Comparison of ENCODE assay signal across 8 mouse cellular contexts in genomic region chr13:44786291-44786690, GRCm38 (mm10). TPM values are rescaled to one million over a fixed set of nuclear protein-coding genes. Genes with fewer than 3 reads are reported as not detected.
DNase-seq lines count a peak whose midpoint lies in the region; ATAC-seq lines count a peak whose summit lies in the region.

No protein-coding gene starts in this region.

- H3K4me1 ChIP-seq in forebrain, embryonic 11.5 days (replicated peaks; ENCODE audit: control insufficient read depth, insufficient read depth, low read length) = no peaks in the 10 kb centered on the region; the same call in 1 of the 2 replicates
- peaks cover 15% of the 10 kb centered on the region for H3K4me1 ChIP-seq in forebrain, embryonic 15.5 days

- DNase-seq in forebrain, embryonic 11.5 days (ENCODE audit: low spot score) = peak; percentile 62
- peak; percentile 61 to 67 for DNase-seq in cerebellum, adult 18-20 months
- DNase-seq in gastrocnemius, postnatal 25 days = peak; percentile 30
- DNase-seq in kidney, postnatal 36 days = peak; percentile 55 to 72
- peak; percentile 40 to 56 for DNase-seq in lung, postnatal 4 days
- peak; percentile 29 for DNase-seq in right cerebral cortex, adult 18-20 months

- H3K4me2 ChIP-seq in forebrain, embryonic 11.5 days (ENCODE audit: low read depth, low read length, severe bottlenecking) = no peak overlapping the region
- H3K4me2 ChIP-seq in forebrain, embryonic 15.5 days (replicated peaks) = no peak overlapping the region

- H3K27ac ChIP-seq in forebrain, embryonic 11.5 days (ENCODE audit: low read depth, low read length) = no peak overlapping the region
- H3K27ac ChIP-seq in forebrain, embryonic 15.5 days (replicated peaks) = no peak overlapping the region

- WGBS in forebrain, embryonic 11.5 days = 30% methylated on average over 4 of the region's 4 CpGs
- WGBS in forebrain, embryonic 15.5 days = 34% methylated on average over 4 of the region's 4 CpGs

- H3K9ac ChIP-seq in forebrain, embryonic 11.5 days (ENCODE audit: low read length) = no peak overlapping the region
- H3K9ac ChIP-seq in forebrain, embryonic 15.5 days (replicated peaks) = no peak overlapping the region

- no peaks in the 10 kb centered on the region for H3K36me3 ChIP-seq in forebrain, embryonic 11.5 days (ENCODE audit: control insufficient read depth, insufficient read depth, low read length)
- H3K36me3 ChIP-seq in forebrain, embryonic 15.5 days = no peaks in the 10 kb centered on the region

- H3K9me3 ChIP-seq in forebrain, embryonic 11.5 days (ENCODE audit: control insufficient read depth, low read length) = no peaks in the 10 kb centered on the region
- H3K9me3 ChIP-seq in forebrain, embryonic 15.5 days = no peaks in the 10 kb centered on the region

- H3K27me3 ChIP-seq in forebrain, embryonic 11.5 days (ENCODE audit: control insufficient read depth, insufficient read depth, low read length) = no peaks in the 10 kb centered on the region
- no peaks in the 10 kb centered on the region for H3K27me3 ChIP-seq in forebrain, embryonic 15.5 days

- ATAC-seq in forebrain, embryonic 11.5 days (replicated peaks; ENCODE audit: low FRiP score) = no peak
- ATAC-seq in forebrain, embryonic 15.5 days (replicated peaks) = no peak
- peak; percentile 78 for ATAC-seq in CD4-positive, CD25-positive, alpha-beta regulatory T cell, adult 4 months

- H3K4me3 ChIP-seq in forebrain, embryonic 11.5 days (ENCODE audit: low read depth, low read length) = no peak overlapping the region
- no peak overlapping the region for H3K4me3 ChIP-seq in forebrain, embryonic 15.5 days

RNA-seq across cellular contexts. Expression of gene Jarid2, which starts 57.0 kb away (rescaled TPM):
- polyA plus RNA-seq in forebrain, embryonic 11.5 days (2014; fragmentation: Nextera tagmentation; extraction: Ambion mirVana) = 40.8 and 43.6 TPM in 2 replicates
- polyA plus RNA-seq in forebrain, embryonic 15.5 days (2015; fragmentation: Nextera tagmentation; extraction: Ambion mirVana) = 34.2 and 36.8 TPM in 2 replicates
- 10 to 100 TPM; 42.0 to 56.3 TPM for polyA plus RNA-seq in CD4-positive, CD25-positive, alpha-beta regulatory T cell, adult 4 months (2017; shearing (Covaris generic))
- total RNA-seq in gastrocnemius, postnatal 25 days (2021) = 10 to 100 TPM; 23.0 to 27.5 TPM
